Mouse (Mus musculus): ENCODE data around the gene Gata2.

The Gata2 gene

GRCm38 (mm10) chr6:88208321-88208720, 14.6 kb downstream of the Gata2 start:
- DNase-seq (ENCODE audit: low read depth, low spot score) = no peak

- no peak for DNase-seq (ENCODE audit: low read depth, low spot score)
These were observed 15.8 kb downstream of the Gata2 start for GRCm38 (mm10) chr6:88209453-88209852.

GRCm38 (mm10) chr6:88210182-88210581, 16.5 kb downstream of the Gata2 start:
- DNase-seq (ENCODE audit: low read depth, low spot score) = no peak

- no peak for DNase-seq (ENCODE audit: low read depth, low spot score)
These were observed 22.1 kb downstream of the Gata2 start for GRCm38 (mm10) chr6:88215797-88216196.

- DNase-seq (ENCODE audit: low read depth, low spot score) = no peak
These were observed 22.5 kb downstream of the Gata2 start for GRCm38 (mm10) chr6:88216199-88216598.

GRCm38 (mm10) chr6:88219094-88219493, 25.4 kb downstream of the Gata2 start:
- DNase-seq (ENCODE audit: low read depth, low spot score) = no peak

GRCm38 (mm10) chr6:88221968-88222367, 28.3 kb downstream of the Gata2 start, which contains the start of gene Dnajb8:
Gene Dnajb8 (plus strand): TSS chr6:88222268.
- no peak for DNase-seq (ENCODE audit: low read depth, low spot score)

- DNase-seq (ENCODE audit: low read depth, low spot score) = no peak
These were observed 32.9 kb downstream of the Gata2 start for GRCm38 (mm10) chr6:88226570-88226994.

- no peak for DNase-seq (ENCODE audit: low read depth, low spot score)
These were observed 33.8 kb downstream of the Gata2 start for GRCm38 (mm10) chr6:88227537-88227936.

GRCm38 (mm10) chr6:88229221-88229620, 35.5 kb downstream of the Gata2 start:
- DNase-seq (ENCODE audit: low read depth, low spot score) = no peak

GRCm38 (mm10) chr6:88231821-88232220, 38.1 kb downstream of the Gata2 start:
- no peak for DNase-seq (ENCODE audit: low read depth, low spot score)

- DNase-seq (ENCODE audit: low read depth, low spot score) = no peak
These were observed 38.5 kb downstream of the Gata2 start for GRCm38 (mm10) chr6:88232221-88232620.

- DNase-seq (ENCODE audit: low read depth, low spot score) = no peak
These were observed 40.3 kb downstream of the Gata2 start for GRCm38 (mm10) chr6:88233996-88234395.

- DNase-seq (ENCODE audit: low read depth, low spot score) = no peak
These were observed 41.8 kb downstream of the Gata2 start for GRCm38 (mm10) chr6:88235461-88235860.

GRCm38 (mm10) chr6:88235983-88236382, 42.3 kb downstream of the Gata2 start:
- no peak for DNase-seq (ENCODE audit: low read depth, low spot score)

- no peak for DNase-seq (ENCODE audit: low read depth, low spot score)
These were observed 42.8 kb downstream of the Gata2 start for GRCm38 (mm10) chr6:88236513-88236912.

- peak; percentile 26 for DNase-seq (ENCODE audit: low read depth, low spot score)
These were observed 48.9 kb downstream of the Gata2 start for GRCm38 (mm10) chr6:88242604-88243003.

GRCm38 (mm10) chr6:88249231-88249630, 55.5 kb downstream of the Gata2 start:
- DNase-seq (ENCODE audit: low read depth, low spot score) = no peak

- DNase-seq (ENCODE audit: low read depth, low spot score) = no peak
These were observed 57.7 kb downstream of the Gata2 start for GRCm38 (mm10) chr6:88251396-88251795.

- no peak for DNase-seq (ENCODE audit: low read depth, low spot score)
These were observed 58.2 kb downstream of the Gata2 start for GRCm38 (mm10) chr6:88251798-88252478.

- no peak for DNase-seq (ENCODE audit: low read depth, low spot score)
These were observed 60.4 kb downstream of the Gata2 start for GRCm38 (mm10) chr6:88254082-88254481.

- DNase-seq (ENCODE audit: low read depth, low spot score) = no peak
These were observed 61.7 kb downstream of the Gata2 start for GRCm38 (mm10) chr6:88255435-88255834.

Data from WW6 (cell line).